ENCODE assay signal across 9 mouse cellular contexts in genomic region chr11:98784139-98784538, GRCm38 (mm10). TPM values are rescaled to one million over a fixed set of nuclear protein-coding genes. Genes with fewer than 3 reads are reported as not detected.
DNase-seq lines count a peak whose midpoint lies in the region; ATAC-seq and TF ChIP-seq lines count a peak whose summit lies in the region.
"Had no signal": no experiment of that assay in that cellular context is flagged by ENCODE, and none has a peak within 500 bp of the region (broad histone marks: within the 10 kb centered on the region; RNA-seq: fewer than 3 reads in every experiment).

No protein-coding gene starts in this region.

- intact Hi-C loops in heart, postnatal 14 days (cut with DNase I): no loop called here

- 61% methylated on average over 4 of the region's 4 CpGs for WGBS in heart, embryonic 12.5 days
- WGBS in midbrain, postnatal 0 days: 79% methylated on average over 4 of the region's 4 CpGs
- 68% methylated on average over 4 of the region's 4 CpGs for whole genome bisulfite sequencing in midbrain, embryonic 11.5 days
- 73% methylated on average over 4 of the region's 4 CpGs for WGBS in intestine, embryonic 16.5 days
- 64% methylated on average over 4 of the region's 4 CpGs for WGBS in stomach, embryonic 14.5 days

- no peaks in the 10 kb centered on the region for H3K27me3 ChIP-seq in heart, embryonic 12.5 days (replicated peaks)
- no peaks in the 10 kb centered on the region for H3K27me3 ChIP-seq in midbrain, postnatal 0 days (ENCODE audit: insufficient read depth, low read length)
- H3K27me3 ChIP-seq in midbrain, embryonic 11.5 days (ENCODE audit: control insufficient read depth, insufficient read depth, low read length): no peaks in the 10 kb centered on the region
- H3K27me3 ChIP-seq in intestine, embryonic 16.5 days (replicated peaks; ENCODE audit: control insufficient read depth, insufficient read depth, low read length): no peaks in the 10 kb centered on the region
- H3K27me3 ChIP-seq in stomach, embryonic 14.5 days (ENCODE audit: control insufficient read depth, insufficient read depth, low read length): no peaks in the 10 kb centered on the region

- H3K4me1 ChIP-seq in heart, embryonic 12.5 days (replicated peaks): peaks cover 71% of the 10 kb centered on the region
- H3K4me1 ChIP-seq in midbrain, postnatal 0 days (ENCODE audit: insufficient read depth, low read length): peaks cover 23% of the 10 kb centered on the region
- peaks cover 36% of the 10 kb centered on the region for H3K4me1 ChIP-seq in midbrain, embryonic 11.5 days (ENCODE audit: control insufficient read depth, insufficient read depth, low read length)
- peaks cover 55% of the 10 kb centered on the region for H3K4me1 ChIP-seq in intestine, embryonic 16.5 days (ENCODE audit: control insufficient read depth, insufficient read depth, low read length)
- H3K4me1 ChIP-seq in stomach, embryonic 14.5 days (ENCODE audit: control insufficient read depth, insufficient read depth, low read length): peaks cover 56% of the 10 kb centered on the region

- TF ChIP-seq CTCF in midbrain, postnatal 0 days (IDR thresholded peaks at IDR 0.05): no peak

- no peak for ATAC-seq in heart, embryonic 12.5 days (ENCODE audit: insufficient number of reproducible peaks, low FRiP score)
- ATAC-seq in midbrain, postnatal 0 days (ENCODE audit: low FRiP score): no peak
- ATAC-seq in midbrain, embryonic 11.5 days (ENCODE audit: low FRiP score): no peak
- no peak for ATAC-seq in intestine, embryonic 16.5 days
- no peak for ATAC-seq in stomach, embryonic 14.5 days (ENCODE audit: insufficient number of reproducible peaks, insufficient read depth, low FRiP score, low read depth)

- H3K9ac ChIP-seq in heart, embryonic 12.5 days: 0 out of 2 replicates have a peak overlapping the region, but pooled peaks have one; percentile 27
- no peak overlapping the region for H3K9ac ChIP-seq in midbrain, postnatal 0 days (replicated peaks; ENCODE audit: low read length, poor library complexity, severe bottlenecking)
- H3K9ac ChIP-seq in midbrain, embryonic 11.5 days (ENCODE audit: low read length): no peak overlapping the region
- H3K9ac ChIP-seq in intestine, embryonic 16.5 days (ENCODE audit: low read depth, low read length): no peak overlapping the region
- H3K9ac ChIP-seq in stomach, embryonic 14.5 days (replicated peaks; ENCODE audit: low read depth, low read length): no peak overlapping the region

- no peaks in the 10 kb centered on the region for H3K36me3 ChIP-seq in heart, embryonic 12.5 days
- H3K36me3 ChIP-seq in midbrain, postnatal 0 days (ENCODE audit: insufficient read depth, low read length): no peaks in the 10 kb centered on the region
- H3K36me3 ChIP-seq in midbrain, embryonic 11.5 days (ENCODE audit: control insufficient read depth, insufficient read depth, low read length): no peaks in the 10 kb centered on the region
- no peaks in the 10 kb centered on the region for H3K36me3 ChIP-seq in intestine, embryonic 16.5 days (ENCODE audit: control insufficient read depth, insufficient read depth, low read length)
- H3K36me3 ChIP-seq in stomach, embryonic 14.5 days (ENCODE audit: control insufficient read depth, insufficient read depth, low read length): no peaks in the 10 kb centered on the region

- no peaks in the 10 kb centered on the region for H3K9me3 ChIP-seq in heart, embryonic 12.5 days (replicated peaks)
- no peaks in the 10 kb centered on the region for H3K9me3 ChIP-seq in midbrain, postnatal 0 days (ENCODE audit: low read length)
- H3K9me3 ChIP-seq in midbrain, embryonic 11.5 days (ENCODE audit: control insufficient read depth, low read length): no peaks in the 10 kb centered on the region
- no peaks in the 10 kb centered on the region for H3K9me3 ChIP-seq in intestine, embryonic 16.5 days (ENCODE audit: control insufficient read depth, low read length)
- no peaks in the 10 kb centered on the region for H3K9me3 ChIP-seq in stomach, embryonic 14.5 days (ENCODE audit: control insufficient read depth, low read depth, low read length)

- H3K4me2 ChIP-seq in heart, embryonic 12.5 days: no peak overlapping the region
- H3K4me2 ChIP-seq in midbrain, postnatal 0 days (ENCODE audit: low read depth, low read length, poor library complexity, severe bottlenecking): no peak overlapping the region
- H3K4me2 ChIP-seq in midbrain, embryonic 11.5 days: no peak overlapping the region
- no peak overlapping the region for H3K4me2 ChIP-seq in intestine, embryonic 16.5 days (ENCODE audit: low read depth, low read length)
- H3K4me2 ChIP-seq in stomach, embryonic 14.5 days (replicated peaks; ENCODE audit: low read depth, low read length): no peak overlapping the region

- H3K4me3 ChIP-seq in heart, embryonic 12.5 days: no peak overlapping the region
- no peak overlapping the region for H3K4me3 ChIP-seq in midbrain, postnatal 0 days (ENCODE audit: low read depth, low read length)
- H3K4me3 ChIP-seq in midbrain, embryonic 11.5 days (ENCODE audit: low read depth, low read length): no peak overlapping the region
- H3K4me3 ChIP-seq in intestine, embryonic 16.5 days (ENCODE audit: low read length): no peak overlapping the region
- H3K4me3 ChIP-seq in stomach, embryonic 14.5 days (ENCODE audit: low read depth, low read length): no peak overlapping the region

- DNase-seq in heart, postnatal 14 days: no peak
- DNase-seq in midbrain, postnatal 0 days (ENCODE audit: low spot score): no peak
- DNase-seq in midbrain, embryonic 11.5 days (ENCODE audit: low spot score, missing footprints): no peak
- no peak for DNase-seq in left cerebral cortex, adult 18-20 months (ENCODE audit: low spot score in 2 of 2)
- DNase-seq in layer of hippocampus, adult 9-10 months (ENCODE audit: low spot score): no peak
- DNase-seq: cerebellum, postnatal 36 days had no signal

- peak overlapping the region; percentile 93 for H3K27ac ChIP-seq in heart, embryonic 12.5 days (ENCODE audit: poor library complexity, severe bottlenecking)
- 0 out of 2 replicates have a peak overlapping the region, but pooled peaks have one; percentile 70 for H3K27ac ChIP-seq in midbrain, postnatal 0 days (ENCODE audit: low read depth, low read length)
- no peak overlapping the region for H3K27ac ChIP-seq in midbrain, embryonic 11.5 days (ENCODE audit: low read depth, low read length)
- H3K27ac ChIP-seq in intestine, embryonic 16.5 days (ENCODE audit: low read length): peak overlapping the region; percentile 97
- H3K27ac ChIP-seq in stomach, embryonic 14.5 days (ENCODE audit: low read length): peak overlapping the region; percentile 92

RNA-seq across cellular contexts. Expression of gene Nr1d1, which starts 9.0 kb away (rescaled TPM):
- 6.4 TPM in 2 replicates for polyA plus RNA-seq in heart, embryonic 12.5 days (2016; fragmentation: Nextera tagmentation; extraction: Ambion mirVana)
- 10 to 100 TPM; 20.7 to 31.5 TPM for total RNA-seq in heart, postnatal 14 days (2021)
- total RNA-seq in midbrain, postnatal 0 days (2014; rRNA removed): 7.1 and 11.0 TPM in 2 replicates
- polyA plus RNA-seq in midbrain, postnatal 0 days (2015; fragmentation: Nextera tagmentation; extraction: Ambion mirVana): 12.3 and 14.3 TPM in 2 replicates
- 0.93 and 1.2 TPM in 2 replicates for polyA plus RNA-seq in midbrain, embryonic 11.5 days (2014; fragmentation: Nextera tagmentation; extraction: Ambion mirVana)
- 2.3 and 2.7 TPM in 2 replicates for polyA plus RNA-seq in intestine, embryonic 16.5 days (2015; fragmentation: Nextera tagmentation; extraction: Ambion mirVana)
- polyA plus RNA-seq in stomach, embryonic 14.5 days (2014; fragmentation: Nextera tagmentation; extraction: Ambion mirVana): 1.7 and 2.3 TPM in 2 replicates
- total RNA-seq in left cerebral cortex, adult 18-20 months (2021): 100 to 1,000 TPM in 1 of 2 experiments, 10 to 100 TPM in 1; 87.2 to 122 TPM

RNA-seq across cellular contexts. Expression of gene Msl1, which starts 11.2 kb away (rescaled TPM):
- polyA plus RNA-seq in heart, embryonic 12.5 days (2016; fragmentation: Nextera tagmentation; extraction: Ambion mirVana): 20.3 and 21.4 TPM in 2 replicates
- 10 to 100 TPM; 71.2 to 71.8 TPM for total RNA-seq in heart, postnatal 14 days (2021)
- total RNA-seq in midbrain, postnatal 0 days (2014; rRNA removed): 88.3 and 107 TPM in 2 replicates
- polyA plus RNA-seq in midbrain, postnatal 0 days (2015; fragmentation: Nextera tagmentation; extraction: Ambion mirVana): 22.3 and 25.8 TPM in 2 replicates
- 24.0 and 25.1 TPM in 2 replicates for polyA plus RNA-seq in midbrain, embryonic 11.5 days (2014; fragmentation: Nextera tagmentation; extraction: Ambion mirVana)
- polyA plus RNA-seq in intestine, embryonic 16.5 days (2015; fragmentation: Nextera tagmentation; extraction: Ambion mirVana): 13.5 and 14.5 TPM in 2 replicates
- 21.6 and 22.3 TPM in 2 replicates for polyA plus RNA-seq in stomach, embryonic 14.5 days (2014; fragmentation: Nextera tagmentation; extraction: Ambion mirVana)
- 100 to 1,000 TPM; 182 to 185 TPM for total RNA-seq in left cerebral cortex, adult 18-20 months (2021)

RNA-seq across cellular contexts. Expression of gene Casc3, which starts 20.6 kb away (rescaled TPM):
- 31.8 and 33.3 TPM in 2 replicates for polyA plus RNA-seq in heart, embryonic 12.5 days (2016; fragmentation: Nextera tagmentation; extraction: Ambion mirVana)
- total RNA-seq in heart, postnatal 14 days (2021): 10 to 100 TPM; 23.6 to 25.0 TPM
- 29.4 and 32.2 TPM in 2 replicates for total RNA-seq in midbrain, postnatal 0 days (2014; rRNA removed)
- 34.0 and 39.7 TPM in 2 replicates for polyA plus RNA-seq in midbrain, postnatal 0 days (2015; fragmentation: Nextera tagmentation; extraction: Ambion mirVana)
- 51.9 and 53.1 TPM in 2 replicates for polyA plus RNA-seq in midbrain, embryonic 11.5 days (2014; fragmentation: Nextera tagmentation; extraction: Ambion mirVana)
- polyA plus RNA-seq in intestine, embryonic 16.5 days (2015; fragmentation: Nextera tagmentation; extraction: Ambion mirVana): 23.1 and 24.3 TPM in 2 replicates
- polyA plus RNA-seq in stomach, embryonic 14.5 days (2014; fragmentation: Nextera tagmentation; extraction: Ambion mirVana): 33.7 and 35.1 TPM in 2 replicates
- 10 to 100 TPM; 53.0 to 57.3 TPM for total RNA-seq in left cerebral cortex, adult 18-20 months (2021)

RNA-seq across cellular contexts. Expression of gene Thra, which starts 43.7 kb away (rescaled TPM):
- 27.0 and 29.8 TPM in 2 replicates for polyA plus RNA-seq in heart, embryonic 12.5 days (2016; fragmentation: Nextera tagmentation; extraction: Ambion mirVana)
- 100 to 1,000 TPM; 123 to 130 TPM for total RNA-seq in heart, postnatal 14 days (2021)
- 774 and 843 TPM in 2 replicates for total RNA-seq in midbrain, postnatal 0 days (2014; rRNA removed)
- polyA plus RNA-seq in midbrain, postnatal 0 days (2015; fragmentation: Nextera tagmentation; extraction: Ambion mirVana): 165 and 182 TPM in 2 replicates
- 21.9 and 23.7 TPM in 2 replicates for polyA plus RNA-seq in midbrain, embryonic 11.5 days (2014; fragmentation: Nextera tagmentation; extraction: Ambion mirVana)
- polyA plus RNA-seq in intestine, embryonic 16.5 days (2015; fragmentation: Nextera tagmentation; extraction: Ambion mirVana): 41.5 and 42.0 TPM in 2 replicates
- polyA plus RNA-seq in stomach, embryonic 14.5 days (2014; fragmentation: Nextera tagmentation; extraction: Ambion mirVana): 61.4 and 62.9 TPM in 2 replicates
- total RNA-seq in left cerebral cortex, adult 18-20 months (2021): 100 to 1,000 TPM; 708 to 832 TPM

RNA-seq across cellular contexts. Expression of gene Rapgefl1, which starts 52.4 kb away (rescaled TPM):
- polyA plus RNA-seq in heart, embryonic 12.5 days (2016; fragmentation: Nextera tagmentation; extraction: Ambion mirVana): 0.51 and 1.0 TPM in 2 replicates
- 1 to 10 TPM in 1 of 2 experiments, under 1 TPM in 1; 0.61 to 1.0 TPM for total RNA-seq in heart, postnatal 14 days (2021)
- total RNA-seq in midbrain, postnatal 0 days (2014; rRNA removed): 39.0 and 40.8 TPM in 2 replicates
- 10.9 and 11.4 TPM in 2 replicates for polyA plus RNA-seq in midbrain, postnatal 0 days (2015; fragmentation: Nextera tagmentation; extraction: Ambion mirVana)
- 1.6 and 1.8 TPM in 2 replicates for polyA plus RNA-seq in midbrain, embryonic 11.5 days (2014; fragmentation: Nextera tagmentation; extraction: Ambion mirVana)
- polyA plus RNA-seq in intestine, embryonic 16.5 days (2015; fragmentation: Nextera tagmentation; extraction: Ambion mirVana): 0.67 and 1.1 TPM in 2 replicates
- polyA plus RNA-seq in stomach, embryonic 14.5 days (2014; fragmentation: Nextera tagmentation; extraction: Ambion mirVana): 5.6 and 7.7 TPM in 2 replicates
- 100 to 1,000 TPM; 133 to 139 TPM for total RNA-seq in left cerebral cortex, adult 18-20 months (2021)
